Mouse (Mus musculus) fibroblast of lung, adult 2 months (primary cell): ENCODE results near the gene Clmp.
"Not testable (repeated sequence)": the region's sequence is repeated elsewhere in the genome, so short reads cannot be mapped to it uniquely, and the experiment has no call there.

ENCODE experiments used
- DNase-seq: peaks from one replicate; pipeline ENCODE4 v3.0.0-alpha.2; 2011; ENCODE audit warnings: low read depth

Gene Clmp

DNA sequence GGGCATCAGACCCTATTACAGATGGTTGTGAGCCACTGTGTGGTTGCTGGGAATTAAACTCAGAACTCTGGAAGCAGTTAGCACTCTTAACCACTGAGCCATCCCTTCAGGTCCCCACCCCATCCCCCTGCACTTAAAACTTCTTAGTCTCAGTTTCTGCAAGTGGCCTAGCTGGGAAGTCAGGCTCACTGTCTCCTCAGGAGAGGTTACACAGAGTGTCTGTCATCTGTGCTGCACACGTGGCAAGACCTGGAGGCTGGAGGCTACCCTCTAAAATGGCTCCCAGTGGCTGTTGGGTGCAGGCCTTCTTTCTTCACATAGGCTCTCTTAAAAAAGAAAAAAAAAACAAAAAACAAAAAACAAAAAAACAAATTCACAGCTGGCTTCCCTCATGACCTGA, 90.3 kb downstream of the Clmp start:
- DNase-seq: no peak

DNA sequence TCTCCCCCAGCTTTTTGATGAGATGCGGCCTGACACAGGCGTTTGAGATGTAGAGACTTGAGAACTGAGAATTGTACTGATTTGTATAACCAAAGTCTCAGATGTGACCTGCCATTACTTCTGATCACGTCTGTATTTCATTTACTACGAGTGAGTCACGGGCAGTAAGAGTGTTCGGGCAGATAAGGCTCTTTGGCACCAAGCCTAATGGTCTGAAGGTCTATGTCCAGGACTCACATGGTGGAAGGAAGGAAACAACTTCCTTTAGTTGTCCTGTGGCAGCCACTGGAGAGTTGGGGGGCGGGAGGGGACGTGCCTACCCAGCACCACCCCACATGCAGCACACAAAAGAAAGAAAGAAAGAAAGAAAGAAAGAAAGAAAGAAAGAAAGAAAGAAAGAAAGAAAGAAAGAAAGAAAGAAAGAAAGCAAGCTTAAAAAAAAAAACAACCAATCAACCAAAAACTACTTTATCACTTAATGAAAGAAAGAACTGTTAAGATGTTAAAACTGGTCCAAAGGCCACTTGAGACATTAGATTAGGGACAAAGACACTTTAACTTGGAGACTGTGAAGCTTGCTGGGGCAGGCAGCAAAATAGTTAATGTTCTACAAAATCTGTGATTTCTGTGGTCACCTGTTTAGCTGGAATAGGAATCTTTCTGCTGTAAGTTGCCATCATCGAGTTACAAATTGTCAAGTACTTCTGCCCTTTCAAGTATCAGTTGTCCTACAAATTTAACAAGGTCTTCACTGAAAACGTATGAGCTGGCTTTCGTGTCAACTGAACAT, 90.9 kb downstream of the Clmp start:
- no peak for DNase-seq

DNA sequence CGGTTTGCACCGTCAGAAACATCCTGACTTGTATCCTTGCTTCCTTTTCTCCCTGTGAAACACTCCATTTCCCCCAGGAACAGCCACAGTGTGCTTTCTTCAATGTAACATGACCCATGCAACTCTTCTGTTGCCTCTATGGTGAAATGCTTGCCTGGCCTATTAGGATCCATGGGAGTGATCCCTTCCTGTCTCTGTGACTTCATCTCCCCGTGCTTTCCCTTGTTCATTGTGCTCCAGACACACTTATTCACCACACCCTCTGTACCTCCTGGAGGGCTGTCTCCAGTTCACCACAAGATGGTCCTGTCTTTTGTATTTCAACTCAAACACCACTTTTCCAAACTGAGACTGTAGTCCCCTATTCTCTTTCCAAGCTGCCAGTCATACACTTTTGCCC, 94.3 kb downstream of the Clmp start:
- DNase-seq: no peak

DNA sequence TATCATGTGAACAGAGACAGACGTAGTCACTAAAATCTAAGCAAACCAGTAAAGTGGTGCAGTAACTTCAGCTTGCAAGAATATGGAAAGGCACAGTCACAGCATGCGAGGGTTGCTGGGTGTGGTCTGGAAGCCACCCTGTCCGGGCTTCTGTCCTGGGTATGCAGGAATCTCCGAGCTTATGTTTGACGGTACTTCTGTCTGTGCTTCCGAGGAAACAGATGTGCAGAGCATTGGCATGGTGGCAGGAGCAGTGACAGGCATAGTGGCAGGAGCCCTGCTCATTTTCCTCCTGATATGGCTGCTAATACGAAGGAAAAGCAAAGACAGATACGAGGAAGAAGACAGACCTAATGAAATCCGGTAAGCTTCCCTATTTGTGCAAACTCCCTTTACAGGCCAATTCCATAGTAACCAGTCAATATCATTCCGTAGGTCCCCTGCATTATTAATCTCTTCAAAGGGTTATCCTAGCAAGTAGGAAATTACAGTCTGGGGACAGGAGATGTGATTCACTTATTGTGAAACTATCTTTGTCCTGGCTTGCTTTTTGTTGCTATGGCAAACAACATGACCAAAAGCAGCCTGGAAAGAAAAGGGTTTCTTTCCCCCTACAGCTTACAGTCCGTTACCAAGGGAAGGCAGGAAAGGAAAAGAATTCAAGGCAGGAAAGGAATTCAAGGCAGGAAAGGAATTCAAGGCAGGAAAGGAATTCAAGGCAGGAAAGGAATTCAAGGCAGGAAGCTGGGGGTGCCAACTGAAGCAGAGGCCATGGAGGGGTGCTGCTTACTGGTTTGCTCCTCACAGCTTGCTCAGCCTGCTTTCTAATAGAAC, 95.3 kb downstream of the Clmp start:
- DNase-seq: no peak

DNA sequence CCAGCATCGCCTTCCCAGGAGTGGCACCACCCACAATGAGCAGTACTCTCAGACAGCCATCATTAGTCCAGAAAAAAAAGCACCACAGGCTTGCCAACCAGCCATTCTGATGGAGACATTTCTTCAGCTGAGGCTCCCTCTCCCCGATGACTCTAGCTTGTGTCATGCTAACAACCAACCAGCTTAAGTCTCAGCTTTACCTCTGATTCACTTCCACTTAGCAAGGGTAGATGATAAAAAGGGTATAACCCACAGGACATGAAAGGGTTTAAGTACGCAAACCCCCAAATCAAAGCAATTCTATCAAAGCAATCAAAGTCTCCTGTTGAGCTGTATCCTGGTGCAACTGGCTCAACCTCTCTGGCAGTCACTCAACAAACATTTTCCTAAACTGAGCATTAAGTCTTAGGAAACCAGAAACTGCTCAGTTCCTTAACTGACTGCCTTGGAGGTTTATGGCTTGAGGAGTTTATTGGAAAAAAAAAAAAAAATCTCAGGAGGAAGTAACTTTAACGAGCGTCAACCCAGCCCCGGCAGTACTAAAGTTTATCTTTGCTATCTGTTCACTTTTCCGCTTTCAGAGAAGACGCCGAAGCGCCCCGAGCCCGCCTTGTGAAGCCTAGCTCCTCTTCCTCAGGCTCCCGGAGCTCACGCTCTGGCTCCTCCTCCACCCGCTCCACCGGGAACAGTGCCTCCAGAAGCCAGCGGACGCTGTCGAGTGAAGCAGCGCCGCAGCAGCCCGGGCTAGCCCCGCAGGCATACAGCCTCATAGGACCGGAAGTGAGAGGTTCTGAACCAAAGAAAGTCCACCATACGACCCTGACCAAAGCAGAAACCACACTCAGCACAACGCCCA, 96.2 kb downstream of the Clmp start:
- DNase-seq: no peak

DNA sequence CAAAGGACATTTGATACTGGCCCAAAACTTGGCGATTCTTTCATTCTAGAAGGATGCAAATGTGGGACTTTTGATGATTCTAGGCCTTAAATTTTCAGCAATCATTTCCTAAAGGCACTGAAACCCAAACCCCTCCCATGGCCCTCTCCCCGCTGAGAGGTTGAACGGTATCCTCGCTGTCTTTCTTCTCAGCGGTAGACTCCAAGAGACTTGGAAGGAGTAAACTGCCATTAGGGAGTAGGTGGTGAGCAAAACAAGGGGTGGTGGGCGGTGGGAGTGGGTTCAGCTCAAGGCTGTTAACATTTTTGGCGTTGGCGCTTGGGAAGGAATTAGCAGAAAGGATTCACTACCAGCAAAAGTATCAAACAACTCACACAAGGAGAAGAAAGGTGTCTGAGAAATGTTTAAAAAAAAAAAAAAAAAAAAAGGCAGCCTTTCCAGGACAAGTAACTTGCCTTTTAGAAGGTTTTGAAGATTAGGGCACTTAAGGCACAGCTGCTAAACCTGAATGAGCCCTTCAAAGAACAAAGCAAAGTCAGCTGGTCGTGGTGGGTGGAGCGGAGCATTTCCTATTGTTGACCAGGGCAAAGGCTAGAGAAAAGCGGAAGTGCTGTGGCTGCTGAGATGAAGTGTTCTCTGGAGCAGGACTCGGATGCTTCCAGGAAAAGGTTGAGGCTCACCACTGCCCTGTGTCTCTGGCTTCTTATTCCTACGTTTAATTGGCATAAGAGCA, 98.0 kb downstream of the Clmp start:
- no peak for DNase-seq

DNA sequence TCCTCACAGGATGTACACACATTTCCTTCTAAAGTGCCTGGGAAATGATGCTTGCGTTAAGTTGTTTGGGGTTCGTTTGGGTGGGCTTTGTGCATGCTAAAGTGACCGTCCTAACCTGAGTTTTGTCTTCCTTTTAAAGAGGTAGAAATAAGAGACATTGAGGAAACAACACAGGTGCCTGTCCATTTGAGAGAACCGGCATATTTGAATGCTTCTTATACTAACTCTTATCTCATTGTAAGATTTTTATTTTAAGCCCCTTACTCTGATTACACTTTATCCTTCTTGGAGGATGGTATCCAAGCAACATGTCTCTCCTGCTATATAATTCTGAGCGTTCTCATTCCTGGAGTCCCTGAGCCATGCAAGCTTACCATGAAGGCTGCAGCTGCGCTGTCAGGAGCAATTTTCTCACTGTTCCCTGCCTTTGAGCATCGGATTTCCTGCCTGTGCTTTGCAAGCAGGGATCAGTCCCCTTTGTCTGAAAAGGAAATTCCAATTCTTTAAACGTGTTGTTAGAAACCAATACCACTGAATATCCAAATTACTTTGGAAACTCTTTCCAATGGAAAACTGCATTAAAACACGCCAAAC, 98.7 kb downstream of the Clmp start:
- DNase-seq: no peak

DNA sequence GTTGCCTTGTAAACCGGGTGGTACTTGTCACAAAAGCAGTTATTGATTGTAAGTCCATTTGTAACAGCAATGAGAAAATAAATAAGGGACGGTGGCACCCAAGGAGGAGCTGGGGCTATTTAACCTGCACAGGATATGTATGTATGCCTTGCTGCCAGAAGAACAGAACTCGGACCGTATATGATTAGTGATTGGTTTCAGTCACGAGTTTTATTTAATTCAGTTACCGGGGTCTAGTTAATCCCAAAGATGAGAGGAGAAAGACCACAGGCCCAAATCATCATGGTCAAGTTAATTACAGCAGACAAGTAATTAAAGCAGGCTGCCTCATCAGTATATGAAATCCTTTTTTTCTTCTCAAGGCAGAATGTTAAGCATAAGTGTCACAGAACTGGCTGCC, 99.7 kb downstream of the Clmp start:
- no peak for DNase-seq

DNA sequence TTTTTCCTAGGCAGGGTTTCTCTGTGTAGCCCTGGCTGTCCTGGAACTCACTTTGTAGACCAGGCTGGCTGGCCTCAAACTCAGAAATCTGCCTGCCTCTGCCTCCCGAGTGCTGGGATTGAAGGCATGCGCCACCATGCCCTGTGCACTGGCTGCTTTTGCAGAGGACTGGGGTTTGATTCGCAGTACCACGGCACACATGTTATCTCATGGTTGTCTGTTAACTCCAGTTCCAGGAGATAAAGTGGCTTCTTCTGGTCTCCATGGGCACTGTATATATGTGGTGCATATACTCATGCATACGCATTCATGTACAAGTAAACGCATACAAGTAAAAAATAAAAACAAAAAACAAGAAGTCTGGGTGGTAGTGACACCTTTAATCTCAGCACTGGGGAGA, 101.1 kb downstream of the Clmp start:
- DNase-seq: not testable (repeated sequence)

DNA sequence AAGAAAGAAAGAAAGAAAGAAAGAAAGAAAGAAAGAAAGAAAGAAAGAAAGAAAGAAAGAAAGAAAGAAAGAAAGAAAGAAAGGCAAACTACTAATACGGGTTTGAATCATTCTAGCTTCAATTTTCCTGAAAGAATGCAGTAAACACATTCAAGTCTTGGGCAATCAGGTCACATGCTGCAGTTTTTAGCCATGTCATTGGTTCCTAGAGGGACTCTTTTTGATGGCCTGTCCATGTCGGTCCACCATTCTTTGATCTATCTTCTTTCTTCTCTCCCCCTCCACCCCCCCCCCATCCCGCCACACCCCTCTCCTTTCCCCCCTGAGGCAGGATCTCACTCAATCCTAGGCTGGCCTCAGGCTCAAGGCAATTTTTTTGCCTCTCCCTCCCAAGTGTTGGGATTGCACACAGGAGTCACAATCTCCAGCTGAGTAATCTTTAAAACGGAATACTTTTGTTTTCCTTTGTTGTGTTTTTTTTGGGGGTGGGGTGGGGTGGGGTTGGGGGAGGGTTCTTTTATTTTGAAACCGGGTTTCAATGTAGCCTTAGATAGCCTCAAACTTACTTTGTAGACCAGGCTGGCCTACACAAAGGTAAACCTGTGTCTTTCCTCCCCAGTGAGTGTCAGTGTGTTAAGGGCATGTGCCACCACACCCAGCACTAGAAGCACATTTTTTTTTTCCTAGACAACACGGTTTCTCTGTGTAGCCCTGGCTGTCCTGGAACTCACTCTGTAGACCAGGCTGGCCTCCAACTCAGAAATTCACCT, 106.3 kb downstream of the Clmp start:
- DNase-seq: no peak

DNA sequence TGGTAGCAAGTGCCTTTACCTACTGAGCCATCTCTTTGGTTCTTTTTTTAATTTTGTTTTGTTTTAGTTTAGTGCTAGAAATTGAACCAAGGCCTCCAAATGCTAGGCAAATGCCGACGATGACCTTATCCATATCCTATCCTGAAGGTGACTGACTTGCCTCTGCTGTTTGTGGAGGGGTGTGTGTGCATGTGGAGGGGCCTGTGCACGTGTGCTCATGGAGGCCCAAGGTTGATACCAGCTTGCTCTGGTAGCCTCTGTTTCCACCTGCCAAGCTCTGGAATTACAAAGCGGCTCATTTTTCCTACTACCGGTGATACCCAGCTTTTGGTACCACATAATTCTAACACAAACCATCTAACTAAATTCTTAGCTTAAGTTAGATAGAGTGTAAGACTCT, 107.8 kb downstream of the Clmp start:
- DNase-seq: no peak

DNA sequence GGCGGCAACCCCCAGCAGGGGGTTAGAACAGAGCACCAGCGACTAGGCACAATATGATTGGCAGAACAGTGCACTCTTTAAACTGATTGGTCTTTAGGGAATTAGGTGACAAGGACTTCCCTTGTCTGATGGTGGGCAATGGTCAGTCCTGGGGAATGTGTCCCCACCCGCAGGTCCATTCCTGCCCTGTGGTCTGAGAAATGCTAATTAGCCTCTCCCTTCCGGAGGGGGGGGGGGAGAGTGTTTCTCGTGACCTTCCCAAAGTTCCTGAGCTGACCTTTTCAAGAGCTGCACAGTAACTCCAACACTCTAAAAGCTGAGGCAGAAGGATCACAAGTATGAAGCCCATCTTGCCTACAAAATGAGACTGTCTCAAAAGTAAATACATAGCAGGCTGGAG, 108.5 kb downstream of the Clmp start:
- no peak for DNase-seq

DNA sequence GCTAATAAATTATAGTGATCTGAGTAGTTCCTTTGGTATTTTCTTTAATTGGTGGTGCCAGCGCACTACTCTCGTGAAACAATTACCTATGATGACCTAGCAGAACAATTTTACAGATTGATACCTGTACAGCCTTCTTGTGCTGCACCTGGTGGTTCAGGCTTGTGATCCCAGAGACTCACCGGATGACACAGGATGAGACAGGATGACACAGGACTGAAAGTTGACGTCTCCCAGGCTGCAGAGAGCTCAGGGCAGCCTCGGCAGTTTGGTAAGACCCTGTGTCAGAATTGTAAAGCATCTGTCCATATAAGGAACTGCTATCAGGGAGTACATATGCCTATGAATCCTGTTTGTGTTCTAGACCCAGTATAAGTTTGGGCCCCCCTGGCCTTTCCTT, 109.2 kb downstream of the Clmp start:
- no peak for DNase-seq

DNA sequence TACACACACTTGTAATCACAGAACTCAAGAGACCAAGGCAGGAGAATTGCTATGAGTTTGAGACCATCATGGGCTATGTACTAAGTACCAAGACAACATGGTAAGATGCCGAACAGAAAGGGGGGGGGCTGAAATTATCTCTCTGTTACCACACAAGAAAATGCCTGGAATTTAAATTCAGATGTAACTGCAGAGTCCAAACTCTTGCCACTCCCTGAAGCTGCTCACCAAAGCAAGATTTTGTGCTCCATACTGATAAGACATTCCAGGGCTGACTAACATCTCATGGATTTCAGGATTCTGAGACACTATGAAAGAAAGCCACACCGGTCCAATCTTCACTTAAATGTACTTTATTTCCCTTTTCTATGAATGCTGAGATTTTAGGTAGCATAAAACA, 109.8 kb downstream of the Clmp start:
- no peak for DNase-seq

DNA sequence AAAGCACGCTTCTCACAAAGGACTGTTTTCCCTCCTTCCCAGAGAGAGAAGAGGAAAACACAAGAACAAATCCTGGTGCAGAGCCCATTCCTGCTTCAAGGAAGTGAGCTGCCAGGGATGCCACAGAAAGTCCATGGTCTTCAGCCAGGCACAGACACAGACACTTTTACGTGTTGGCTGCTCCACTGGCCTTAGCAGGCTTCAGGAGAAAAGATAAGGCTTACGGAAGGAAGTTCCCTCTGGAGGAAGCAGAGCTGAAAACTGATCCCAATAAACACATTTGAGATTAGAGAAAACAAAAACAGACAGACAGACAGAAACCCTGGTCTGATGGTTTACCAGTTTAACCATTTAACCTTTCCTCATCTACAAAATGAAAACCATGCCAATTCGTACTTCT, 110.3 kb downstream of the Clmp start:
- no peak for DNase-seq

DNA sequence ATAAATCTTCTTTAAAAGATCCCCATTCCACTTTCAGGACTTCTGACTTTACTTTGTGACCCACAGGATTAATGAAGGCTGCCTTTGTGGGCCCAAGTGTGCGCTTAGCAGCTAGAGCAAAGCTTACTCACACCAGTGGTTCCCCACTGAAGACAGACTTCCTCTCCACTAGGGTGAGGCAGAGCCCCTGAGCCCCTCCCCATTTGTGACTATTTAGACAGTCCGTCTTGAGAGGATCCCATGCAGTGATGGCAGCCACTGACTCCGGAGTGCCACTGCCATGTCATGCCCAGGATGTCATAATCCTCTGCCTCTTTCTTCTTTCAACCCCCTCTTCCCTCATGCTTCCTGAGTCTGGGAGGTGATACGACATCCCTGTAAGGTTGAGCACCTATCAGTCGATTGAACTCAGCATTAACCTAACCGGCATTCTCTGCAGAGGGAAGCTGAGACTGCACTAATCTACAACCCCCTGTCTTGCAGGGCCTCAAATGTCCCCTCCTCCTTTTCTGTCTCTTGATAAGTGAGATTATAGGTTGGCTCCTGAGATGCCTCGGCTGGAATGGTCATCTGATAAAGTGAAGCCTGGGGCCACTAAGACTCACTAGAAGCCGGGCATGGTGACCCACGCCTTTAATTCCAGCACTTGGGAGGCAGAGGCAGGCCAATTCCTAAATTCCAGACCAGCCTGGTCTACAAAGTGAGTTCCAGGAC, 112.6 kb downstream of the Clmp start:
- no peak for DNase-seq

DNA sequence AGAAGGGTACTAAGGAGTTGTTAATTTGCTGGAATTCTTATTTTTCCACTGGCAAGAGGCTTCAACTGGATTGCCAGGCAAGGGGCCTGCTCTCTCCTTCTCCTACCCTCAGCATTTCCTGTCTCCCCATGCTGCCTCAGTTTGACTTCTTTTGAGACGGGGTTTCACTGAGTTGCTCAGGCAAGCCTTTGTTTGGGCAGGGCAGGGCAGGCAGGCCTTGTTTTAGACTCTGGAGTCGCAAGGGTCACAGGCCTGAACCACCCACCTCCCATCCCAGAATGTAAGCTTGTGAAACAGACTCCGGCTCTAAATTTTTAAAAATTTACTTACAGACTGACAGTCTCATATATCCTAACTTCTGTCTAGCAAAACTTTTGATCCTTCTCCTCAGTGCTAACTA, 113.3 kb downstream of the Clmp start:
- DNase-seq: no peak

DNA sequence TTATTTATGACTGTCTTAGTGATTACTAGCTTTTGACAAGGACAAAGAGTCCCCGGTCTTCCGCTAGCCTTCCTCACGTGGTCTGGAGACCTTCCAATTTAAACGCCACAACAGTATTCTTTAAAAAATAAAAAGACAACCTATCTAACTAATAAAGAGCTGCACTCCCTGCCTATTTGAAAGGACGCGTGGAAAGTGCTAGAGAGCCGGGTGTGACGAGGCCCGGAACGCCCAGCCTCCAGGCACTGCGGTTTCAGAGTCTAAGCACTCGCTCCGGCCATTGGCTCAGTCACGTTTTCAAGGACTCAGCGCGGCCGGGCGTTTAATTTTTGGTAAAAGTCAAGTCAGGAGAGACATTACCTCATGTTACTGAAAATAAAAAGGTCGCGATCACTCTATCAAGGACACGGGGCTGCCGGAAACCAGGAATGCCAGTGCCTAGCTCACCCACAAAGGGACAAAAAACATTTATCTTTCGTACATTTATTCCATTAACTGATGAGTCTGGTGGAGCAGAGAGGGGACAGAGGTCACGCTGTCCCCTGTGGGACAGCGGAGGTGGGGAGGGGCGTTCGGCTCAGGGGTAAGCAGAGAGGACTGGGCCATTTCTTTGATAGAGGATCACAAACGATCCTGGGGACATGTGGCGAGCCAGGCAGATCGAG, 114.2 kb downstream of the Clmp start:
- DNase-seq: no peak
